Mouse (Mus musculus): ENCODE data around the gene Nrbp1. TPM values are rescaled to one million over a fixed set of nuclear protein-coding genes. Genes with fewer than 3 reads are reported as not detected.

Gene Nrbp1
- 119 and 124 TPM in 2 replicates for polyA plus RNA-seq (2014; fragmentation: Nextera tagmentation; extraction: Ambion mirVana)

DNA sequence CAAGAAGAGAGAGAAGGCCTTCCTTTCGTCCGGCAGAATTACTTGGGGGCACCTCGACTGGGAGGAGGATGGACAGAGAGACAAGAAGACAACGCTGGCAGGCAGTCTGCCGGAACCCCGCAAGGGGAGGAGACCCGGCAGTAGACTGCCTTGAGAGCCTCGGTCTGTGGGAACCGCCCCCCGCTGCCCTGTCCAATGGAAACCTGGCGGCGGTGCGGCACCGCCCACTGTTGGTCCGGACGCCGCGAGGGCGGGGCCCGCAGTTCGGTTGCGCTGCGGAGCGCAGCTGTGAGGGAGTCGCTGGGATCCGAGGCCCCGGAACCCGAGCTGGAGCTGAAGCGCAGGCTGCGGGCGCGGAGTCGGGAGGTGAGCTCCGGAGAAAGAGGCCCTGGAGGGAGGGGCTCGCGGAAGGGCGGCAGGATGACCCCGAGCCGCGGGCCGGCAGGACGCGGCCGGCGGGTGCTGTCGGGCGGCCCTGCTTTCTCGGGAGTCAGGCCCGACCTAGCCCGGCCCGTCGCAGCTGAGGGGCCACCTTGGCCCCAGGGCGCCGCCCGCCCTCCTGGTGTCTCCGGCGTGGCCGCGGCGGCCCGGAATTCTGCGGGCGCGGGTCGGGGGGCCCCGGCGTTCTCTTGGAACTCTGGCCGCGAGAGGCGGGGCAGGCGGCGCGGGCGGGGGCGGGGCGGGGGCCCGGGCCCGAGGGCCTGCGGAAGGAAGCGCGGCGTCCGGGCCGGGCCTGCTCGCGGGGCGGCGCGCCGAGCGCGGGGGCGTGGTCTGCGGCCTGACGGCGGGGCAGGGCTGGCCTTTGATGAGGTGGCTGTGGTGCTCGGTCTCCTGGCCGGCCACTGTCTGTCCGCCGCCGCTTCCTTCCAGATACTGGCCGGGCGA lies at the start of gene Nrbp1, which contains the start of gene Gm9970:
TSS of gene Nrbp1 (plus strand) at position 228 of the 885 bp plus-strand sequence.
TSS of gene Gm9970 (minus strand) at position 596 of the 885 bp plus-strand sequence.
- under 1% methylated on average over 86 of the region's 103 CpGs for WGBS

DNA sequence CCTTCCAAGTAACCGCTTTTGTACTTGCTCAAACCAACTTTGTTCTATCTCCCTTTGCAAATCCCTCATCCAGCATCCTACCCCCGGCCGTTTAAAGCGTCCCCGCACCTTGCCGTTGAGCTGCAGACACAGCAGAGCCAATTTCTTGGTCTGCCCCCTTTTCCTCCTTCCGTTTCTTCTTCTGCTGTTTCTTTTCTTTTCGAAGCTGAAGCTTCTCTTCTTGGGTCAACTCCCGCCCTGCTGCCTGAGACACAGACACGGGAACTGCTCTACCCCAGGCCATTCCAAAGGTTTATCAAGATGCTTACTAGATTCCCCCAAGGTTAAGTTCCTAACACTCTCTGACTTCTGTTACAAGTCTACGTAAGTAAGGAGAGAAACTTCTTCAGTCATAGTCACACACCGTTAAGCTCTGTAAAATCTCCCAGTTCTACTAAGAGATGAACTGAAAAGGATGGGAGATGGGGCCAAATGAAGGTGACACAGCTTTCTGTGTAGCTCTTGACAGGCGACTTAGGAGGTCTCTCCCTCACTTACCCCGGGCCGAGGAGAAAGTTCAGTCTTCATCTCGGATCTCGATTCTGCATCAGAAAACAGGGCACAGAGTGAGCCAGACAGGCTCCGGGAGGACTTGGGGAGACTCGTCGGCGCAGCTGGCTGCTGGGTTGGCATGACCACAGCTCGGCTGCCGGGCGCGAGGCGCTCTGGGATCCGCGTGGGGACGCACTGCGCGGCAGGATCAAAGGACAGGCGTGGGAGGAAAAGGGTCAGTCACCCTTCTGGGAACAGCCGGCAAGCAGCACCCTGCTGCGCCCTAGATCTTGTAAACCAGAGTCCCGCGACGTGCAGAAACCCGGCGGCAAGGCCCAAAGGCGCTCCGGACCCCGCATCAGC lies 48.4 kb upstream of the Nrbp1 start:
- DNase-seq (ENCODE audit: low spot score) (no peak), ATAC-seq (ENCODE audit: insufficient number of reproducible peaks, low FRiP score, low TSS enrichment, low read depth) (peak; percentile 61)
- Histone ChIP-seq H3K27ac (replicated peaks; ENCODE audit: low read depth, low read length) (no peak overlapping the region; the same call in 1 of the 2 replicates), H3K36me3 (ENCODE audit: control insufficient read depth, insufficient read depth, low read length) (peaks cover 33% of the 10 kb centered on the region), H3K9ac (ENCODE audit: low read length) (peak overlapping the region; percentile 67), H3K27me3 (ENCODE audit: control insufficient read depth, insufficient read depth, low read length) (no peaks in the 10 kb centered on the region), H3K4me1 (ENCODE audit: control insufficient read depth, insufficient read depth, low read length) (peaks cover 14% of the 10 kb centered on the region), H3K4me3 (ENCODE audit: low read depth, low read length) (peak overlapping the region; percentile 90), H3K4me2 (ENCODE audit: low read depth, severe bottlenecking) (peak overlapping the region; percentile 51), H3K9me3 (ENCODE audit: control insufficient read depth, low read length) (no peaks in the 10 kb centered on the region; the same call in 1 of the 2 replicates)
- WGBS: 13% methylated on average over 42 of the region's 42 CpGs

More for the DNA sequence above, at the start of gene Nrbp1, which contains the start of gene Gm9970:
- no peaks in the 10 kb centered on the region for H3K9me3 ChIP-seq (ENCODE audit: control insufficient read depth, low read length)
- H3K4me2 ChIP-seq (ENCODE audit: low read depth, severe bottlenecking): peak within 1 kb of the TSS; percentile 69
- peak within 1 kb of the TSS; percentile 83 for H3K9ac ChIP-seq (ENCODE audit: low read length)
- peaks cover 2% of the 10 kb centered on the region; the same call in 1 of the 2 replicates for H3K36me3 ChIP-seq (ENCODE audit: control insufficient read depth, insufficient read depth, low read length)
- H3K4me1 ChIP-seq (ENCODE audit: control insufficient read depth, insufficient read depth, low read length): peaks cover 5% of the 10 kb centered on the region; the same call in 1 of the 2 replicates
- peak within 1 kb of the TSS; percentile 96 for H3K4me3 ChIP-seq (ENCODE audit: low read depth, low read length)
- no peaks in the 10 kb centered on the region for H3K27me3 ChIP-seq (ENCODE audit: control insufficient read depth, insufficient read depth, low read length)
- DNase-seq (ENCODE audit: low spot score) (peak; percentile 95), ATAC-seq (ENCODE audit: insufficient number of reproducible peaks, low FRiP score, low TSS enrichment, low read depth) (peak; percentile 97)
- peak within 1 kb of the TSS; percentile 95 for H3K27ac ChIP-seq (replicated peaks; ENCODE audit: low read depth, low read length)

DNA sequence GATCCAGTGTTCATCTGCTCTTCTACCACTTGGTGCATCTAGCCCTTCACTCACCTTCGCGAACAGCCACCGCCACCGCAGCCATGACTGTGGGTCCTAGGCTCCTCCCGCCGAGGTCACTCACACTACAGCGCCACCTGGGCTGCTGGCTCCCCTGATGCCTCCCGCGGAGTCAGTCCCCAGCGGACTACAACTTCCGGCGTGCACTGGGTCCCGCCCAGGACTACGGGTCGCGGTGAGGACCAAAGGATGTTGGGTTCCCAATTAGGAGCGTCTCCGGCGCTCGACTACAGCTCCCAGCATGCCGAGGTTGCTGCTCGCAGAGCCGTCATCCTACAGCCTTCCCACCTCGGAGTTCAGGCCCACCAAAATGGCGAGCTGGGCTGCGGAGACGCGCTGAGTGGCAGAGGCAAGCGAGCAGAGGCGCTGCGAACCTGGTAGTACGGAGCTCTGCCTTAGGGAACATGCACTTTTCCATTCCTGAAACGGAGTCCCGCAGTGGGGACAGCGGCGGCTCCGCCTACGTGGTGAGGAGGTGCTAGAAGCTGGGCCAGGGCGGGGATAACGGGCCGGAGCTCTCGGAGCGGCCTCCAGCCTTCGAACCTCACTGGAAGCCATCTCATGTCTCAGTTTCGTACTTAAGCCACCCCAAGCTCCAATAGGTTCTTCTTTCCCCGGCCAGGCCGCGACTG lies 47.6 kb upstream of the Nrbp1 start, which contains the start of the genes Snx17 and Eif2b4:
TSS of gene Snx17 (plus strand) at position 289 of the 692 bp plus-strand sequence.
TSS of gene Eif2b4 (minus strand) at position 492 of the 692 bp plus-strand sequence.
- Histone ChIP-seq H3K9me3 (ENCODE audit: control insufficient read depth, low read length) (no peaks in the 10 kb centered on the region; the same call in 1 of the 2 replicates), H3K4me1 (ENCODE audit: control insufficient read depth, insufficient read depth, low read length) (peaks cover 14% of the 10 kb centered on the region), H3K4me2 (ENCODE audit: low read depth, severe bottlenecking) (peak within 1 kb of the TSS; percentile 81), H3K27me3 (ENCODE audit: control insufficient read depth, insufficient read depth, low read length) (no peaks in the 10 kb centered on the region), H3K4me3 (ENCODE audit: low read depth, low read length) (peak within 1 kb of the TSS; percentile 90), H3K9ac (ENCODE audit: low read length) (peak within 1 kb of the TSS; percentile 91), H3K27ac (replicated peaks; ENCODE audit: low read depth, low read length) (peak within 1 kb of the TSS; percentile 56), H3K36me3 (ENCODE audit: control insufficient read depth, insufficient read depth, low read length) (peaks cover 35% of the 10 kb centered on the region)
- ATAC-seq (ENCODE audit: insufficient number of reproducible peaks, low FRiP score, low TSS enrichment, low read depth): peak; percentile 96
- WGBS: under 1% methylated on average over 48 of the region's 48 CpGs
- peak; percentile 100 for DNase-seq (ENCODE audit: low spot score)

DNA sequence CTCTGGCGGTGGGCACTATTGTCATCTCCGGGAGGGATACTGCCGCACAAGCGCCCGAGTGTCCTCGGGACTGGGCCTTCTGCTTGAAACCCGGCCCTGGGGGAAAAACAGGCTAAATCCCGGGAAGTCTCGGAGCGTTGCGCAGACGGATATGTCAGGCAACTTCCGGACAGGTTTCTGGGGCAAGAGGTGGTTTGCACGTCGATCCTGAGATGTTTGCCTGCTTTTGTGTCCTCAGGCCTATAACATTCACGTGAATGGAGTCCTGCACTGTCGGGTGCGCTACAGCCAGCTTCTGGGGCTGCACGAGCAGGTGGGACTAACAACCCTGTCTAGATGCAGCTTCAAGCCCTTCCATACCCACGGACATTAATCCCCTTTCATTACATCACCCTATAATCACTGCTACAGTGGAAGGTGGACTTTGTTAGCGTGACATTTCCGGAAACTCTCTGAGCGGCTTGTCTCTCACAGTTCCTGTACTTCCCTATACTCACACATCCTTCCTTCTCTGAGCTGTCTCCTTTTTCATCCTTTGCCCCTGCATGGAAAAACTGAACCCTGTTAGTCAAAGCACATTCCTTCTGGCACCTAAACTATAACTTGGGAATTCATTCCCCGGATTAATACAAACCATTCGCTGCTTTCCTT lies 46.9 kb upstream of the Nrbp1 start:
- DNase-seq (ENCODE audit: low spot score): no peak
- Histone ChIP-seq H3K9ac (ENCODE audit: low read length) (peak overlapping the region; percentile 91), H3K27ac (replicated peaks; ENCODE audit: low read depth, low read length) (peak overlapping the region; percentile 56), H3K4me2 (ENCODE audit: low read depth, severe bottlenecking) (peak overlapping the region; percentile 81), H3K9me3 (ENCODE audit: control insufficient read depth, low read length) (no peaks in the 10 kb centered on the region; the same call in 1 of the 2 replicates), H3K36me3 (ENCODE audit: control insufficient read depth, insufficient read depth, low read length) (peaks cover 39% of the 10 kb centered on the region), H3K27me3 (ENCODE audit: control insufficient read depth, insufficient read depth, low read length) (no peaks in the 10 kb centered on the region), H3K4me3 (ENCODE audit: low read depth, low read length) (peak overlapping the region; percentile 90), H3K4me1 (ENCODE audit: control insufficient read depth, insufficient read depth, low read length) (peaks cover 14% of the 10 kb centered on the region)
- ATAC-seq (ENCODE audit: insufficient number of reproducible peaks, low FRiP score, low TSS enrichment, low read depth): no peak
- WGBS: 12% methylated on average over 25 of the region's 25 CpGs

DNA sequence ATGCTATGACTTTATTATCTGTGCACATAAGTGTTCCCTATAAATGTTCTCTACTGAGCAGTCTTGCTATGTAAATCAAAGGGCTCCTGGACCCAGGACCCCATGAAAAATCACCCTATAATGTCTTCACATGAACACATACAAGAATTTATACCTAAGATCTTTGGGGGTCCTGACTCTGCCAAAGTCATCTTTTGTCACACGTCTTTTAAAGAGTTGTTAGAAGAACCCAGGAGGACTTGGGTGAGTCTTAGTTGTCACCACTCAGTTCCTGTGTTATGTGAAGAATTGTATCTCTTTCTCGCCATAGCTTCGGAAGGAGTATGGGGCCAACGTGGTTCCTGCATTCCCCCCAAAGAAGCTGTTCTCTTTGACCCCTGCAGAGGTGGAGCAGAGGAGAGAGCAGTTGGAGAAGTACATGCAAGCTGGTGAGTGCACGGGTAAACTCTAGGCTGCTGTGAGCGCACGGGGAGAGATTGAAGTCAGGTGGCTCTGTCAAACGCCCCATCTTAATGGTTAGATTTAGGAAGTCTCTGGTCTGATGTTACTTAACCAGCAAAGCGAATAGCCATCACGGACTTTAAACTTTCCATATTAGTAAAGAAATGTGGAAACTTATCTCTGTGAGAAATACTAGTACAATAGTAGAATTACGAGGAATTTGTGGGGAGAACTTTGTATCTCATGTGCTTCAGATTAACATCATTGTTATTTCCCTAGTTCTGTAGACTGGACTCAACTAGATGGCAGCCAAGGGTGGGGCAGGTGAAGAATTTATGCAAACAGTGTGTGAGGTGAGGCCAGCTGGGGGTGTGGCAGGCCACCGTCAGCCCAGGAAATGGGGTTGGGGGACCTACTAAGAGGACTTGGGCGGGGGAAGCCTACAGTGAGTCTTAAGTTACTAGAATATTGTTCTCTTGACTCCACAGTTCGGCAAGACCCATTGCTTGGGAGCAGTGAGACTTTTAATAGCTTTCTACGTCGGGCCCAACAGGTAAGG lies 45.9 kb upstream of the Nrbp1 start:
- WGBS: 90% methylated on average over 16 of the region's 16 CpGs
- Histone ChIP-seq H3K9ac (ENCODE audit: low read length) (no peak overlapping the region), H3K4me2 (ENCODE audit: low read depth, severe bottlenecking) (peak overlapping the region; percentile 81; the same call in 1 of the 2 replicates)

DNA sequence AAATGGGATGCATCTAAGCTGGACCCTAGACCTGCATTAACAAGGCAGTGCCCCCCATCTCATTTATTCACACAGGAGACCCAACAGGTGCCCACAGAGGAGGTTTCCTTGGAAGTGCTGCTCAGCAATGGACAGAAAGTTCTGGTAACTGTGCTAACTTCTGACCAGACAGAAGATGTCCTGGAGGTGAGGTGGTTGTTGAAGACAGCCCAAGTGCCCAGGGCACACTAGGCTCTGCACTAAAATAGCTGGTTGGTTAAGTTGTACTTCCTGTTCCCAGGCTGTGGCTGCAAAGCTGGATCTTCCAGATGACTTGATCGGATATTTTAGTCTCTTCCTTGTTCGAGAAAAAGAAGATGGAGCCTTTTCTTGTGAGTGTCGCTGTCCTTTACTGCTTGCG lies 45.0 kb upstream of the Nrbp1 start:
- Histone ChIP-seq H3K9me3 (ENCODE audit: control insufficient read depth, low read length) (peaks cover 5% of the 10 kb centered on the region), H3K27ac (replicated peaks; ENCODE audit: low read depth, low read length) (no peak overlapping the region), H3K27me3 (ENCODE audit: control insufficient read depth, insufficient read depth, low read length) (no peaks in the 10 kb centered on the region), H3K4me2 (ENCODE audit: low read depth, severe bottlenecking) (no peak overlapping the region), H3K4me1 (ENCODE audit: control insufficient read depth, insufficient read depth, low read length) (peaks cover 14% of the 10 kb centered on the region), H3K9ac (ENCODE audit: low read length) (no peak overlapping the region), H3K4me3 (ENCODE audit: low read depth, low read length) (no peak overlapping the region), H3K36me3 (ENCODE audit: control insufficient read depth, insufficient read depth, low read length) (peaks cover 43% of the 10 kb centered on the region)
- DNase-seq (ENCODE audit: low spot score): no peak
- WGBS: 93% methylated on average over 4 of the region's 4 CpGs
- no peak for ATAC-seq (ENCODE audit: insufficient number of reproducible peaks, low FRiP score, low TSS enrichment, low read depth)

More for the DNA sequence above, 45.9 kb upstream of the Nrbp1 start:
- DNase-seq (ENCODE audit: low spot score) (no peak), ATAC-seq (ENCODE audit: insufficient number of reproducible peaks, low FRiP score, low TSS enrichment, low read depth) (no peak)
- Histone ChIP-seq H3K27me3 (ENCODE audit: control insufficient read depth, insufficient read depth, low read length) (no peaks in the 10 kb centered on the region), H3K27ac (replicated peaks; ENCODE audit: low read depth, low read length) (no peak overlapping the region), H3K9me3 (ENCODE audit: control insufficient read depth, low read length) (no peaks in the 10 kb centered on the region; the same call in 1 of the 2 replicates), H3K4me3 (ENCODE audit: low read depth, low read length) (peak overlapping the region; percentile 90; the same call in 1 of the 2 replicates), H3K36me3 (ENCODE audit: control insufficient read depth, insufficient read depth, low read length) (peaks cover 45% of the 10 kb centered on the region), H3K4me1 (ENCODE audit: control insufficient read depth, insufficient read depth, low read length) (peaks cover 14% of the 10 kb centered on the region)

Measured in limb, embryonic 11.5 days (tissue).